Mouse (Mus musculus): Measurements from ENCODE around the gene Tecpr2. TPM values are rescaled to one million over a fixed set of nuclear protein-coding genes. Genes with fewer than 3 reads are reported as not detected.

The Tecpr2 gene
- polyA plus RNA-seq, 1 experiment from 2014 or later = 1.8 TPM

DNA sequence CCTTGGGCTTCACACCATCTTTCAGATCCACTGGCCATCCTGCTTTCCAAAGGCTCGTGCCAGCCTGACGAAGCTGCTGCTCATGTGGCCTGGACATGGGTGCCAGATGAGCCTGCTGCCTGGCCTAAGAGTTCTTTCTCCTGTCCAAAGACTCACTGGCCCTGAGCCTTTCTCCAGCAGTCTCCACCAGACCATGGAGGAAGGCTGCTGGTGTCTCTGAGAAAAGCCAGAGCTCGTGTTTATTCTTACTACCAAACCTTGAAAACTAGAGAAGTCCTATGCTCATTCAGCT, 59.8 kb downstream of the Tecpr2 start:
- H3K27me3 ChIP-seq (ENCODE audit: insufficient read depth, low read length) = no peaks in the 10 kb centered on the region
- WGBS = 92% methylated on average over 3 of the region's 3 CpGs
- H3K36me3 ChIP-seq (ENCODE audit: insufficient read depth, low read length) = peaks cover 14% of the 10 kb centered on the region

DNA sequence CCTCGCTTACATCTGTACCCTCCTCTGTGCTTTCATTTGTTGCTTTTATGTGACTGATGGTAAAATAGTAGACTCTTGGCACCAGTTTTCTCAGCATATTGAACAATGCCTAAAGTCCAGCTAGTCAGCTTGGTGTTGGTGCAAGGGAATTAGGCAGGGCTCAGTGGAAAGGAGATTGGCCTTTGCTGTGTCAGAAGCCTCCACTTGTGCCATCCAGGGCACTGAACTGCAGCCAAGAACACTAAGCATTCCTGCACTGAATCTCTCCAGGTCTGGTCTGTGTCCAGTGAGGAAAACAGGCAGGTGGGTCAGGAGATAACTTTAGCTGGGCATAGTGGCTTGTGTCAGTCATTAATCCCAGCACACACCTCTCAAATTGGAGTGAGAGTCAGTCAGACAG, 60.3 kb downstream of the Tecpr2 start:
- no peak overlapping the region for H3K9ac ChIP-seq (ENCODE audit: low read depth, low read length)
- peaks cover 14% of the 10 kb centered on the region for H3K36me3 ChIP-seq (ENCODE audit: insufficient read depth, low read length)
- H3K9me3 ChIP-seq (replicated peaks; ENCODE audit: low read length) = no peaks in the 10 kb centered on the region
- DNase-seq (ENCODE audit: low spot score) (no peak), ATAC-seq (replicated peaks; ENCODE audit: low FRiP score, low read depth) (no peak)
- H3K4me2 ChIP-seq (ENCODE audit: low read length) = no peak overlapping the region
- H3K4me1 ChIP-seq (replicated peaks; ENCODE audit: insufficient read depth, low read length) = no peaks in the 10 kb centered on the region
- H3K27ac ChIP-seq = no peak overlapping the region
- no peak overlapping the region for H3K4me3 ChIP-seq (replicated peaks; ENCODE audit: low read depth, low read length)
- H3K27me3 ChIP-seq (ENCODE audit: insufficient read depth, low read length) = no peaks in the 10 kb centered on the region
- 100% methylated on average over 1 of the region's 1 CpGs for WGBS
- no peak for TF ChIP-seq CTCF (IDR thresholded peaks at IDR 0.05; ENCODE audit: low read depth)

More for the DNA sequence above, 59.8 kb downstream of the Tecpr2 start:
- H3K27ac ChIP-seq = no peak overlapping the region
- TF ChIP-seq CTCF (IDR thresholded peaks at IDR 0.05; ENCODE audit: low read depth) = no peak
- no peak overlapping the region for H3K9ac ChIP-seq (ENCODE audit: low read depth, low read length)
- H3K4me1 ChIP-seq (replicated peaks; ENCODE audit: insufficient read depth, low read length) = no peaks in the 10 kb centered on the region
- ATAC-seq (replicated peaks; ENCODE audit: low FRiP score, low read depth) = no peak
- H3K9me3 ChIP-seq (replicated peaks; ENCODE audit: low read length) = no peaks in the 10 kb centered on the region
- H3K4me3 ChIP-seq (replicated peaks; ENCODE audit: low read depth, low read length) = no peak overlapping the region
- no peak overlapping the region for H3K4me2 ChIP-seq (ENCODE audit: low read length)
- DNase-seq (ENCODE audit: low spot score) = no peak

- H3K9me3 ChIP-seq (replicated peaks; ENCODE audit: low read length) = no peaks in the 10 kb centered on the region
- no peaks in the 10 kb centered on the region for H3K27me3 ChIP-seq (ENCODE audit: insufficient read depth, low read length)
- H3K36me3 ChIP-seq (ENCODE audit: insufficient read depth, low read length) = peaks cover 11% of the 10 kb centered on the region; the same call in 1 of the 2 replicates
- no peaks in the 10 kb centered on the region for H3K4me1 ChIP-seq (replicated peaks; ENCODE audit: insufficient read depth, low read length)
- H3K4me3 ChIP-seq (replicated peaks; ENCODE audit: low read depth, low read length) = no peak overlapping the region
- no peak for TF ChIP-seq CTCF (IDR thresholded peaks at IDR 0.05; ENCODE audit: low read depth)
- H3K27ac ChIP-seq = no peak overlapping the region
- 34% methylated on average over 4 of the region's 4 CpGs for WGBS
- ATAC-seq (replicated peaks; ENCODE audit: low FRiP score, low read depth) (no peak), DNase-seq (ENCODE audit: low spot score) (no peak)
- H3K4me2 ChIP-seq (ENCODE audit: low read length) = no peak overlapping the region
- no peak overlapping the region for H3K9ac ChIP-seq (ENCODE audit: low read depth, low read length)
Measured at GRCm38 (mm10) chr12:110950151-110950550, 61.1 kb downstream of the Tecpr2 start.

GRCm38 (mm10) chr12:110951236-110951635, 62.2 kb downstream of the Tecpr2 start:
- Histone ChIP-seq H3K4me3 (replicated peaks; ENCODE audit: low read depth, low read length) (no peak overlapping the region), H3K9me3 (replicated peaks; ENCODE audit: low read length) (no peaks in the 10 kb centered on the region), H3K27ac (no peak overlapping the region), H3K27me3 (ENCODE audit: insufficient read depth, low read length) (no peaks in the 10 kb centered on the region), H3K4me1 (replicated peaks; ENCODE audit: insufficient read depth, low read length) (no peaks in the 10 kb centered on the region), H3K4me2 (ENCODE audit: low read length) (no peak overlapping the region), H3K9ac (ENCODE audit: low read depth, low read length) (no peak overlapping the region), H3K36me3 (ENCODE audit: insufficient read depth, low read length) (peaks cover 10% of the 10 kb centered on the region; the same call in 1 of the 2 replicates)
- ATAC-seq (replicated peaks; ENCODE audit: low FRiP score, low read depth) (no peak), DNase-seq (ENCODE audit: low spot score) (no peak)
- TF ChIP-seq CTCF (IDR thresholded peaks at IDR 0.05; ENCODE audit: low read depth) = no peak
- 83% methylated on average over 7 of the region's 7 CpGs for WGBS

DNA sequence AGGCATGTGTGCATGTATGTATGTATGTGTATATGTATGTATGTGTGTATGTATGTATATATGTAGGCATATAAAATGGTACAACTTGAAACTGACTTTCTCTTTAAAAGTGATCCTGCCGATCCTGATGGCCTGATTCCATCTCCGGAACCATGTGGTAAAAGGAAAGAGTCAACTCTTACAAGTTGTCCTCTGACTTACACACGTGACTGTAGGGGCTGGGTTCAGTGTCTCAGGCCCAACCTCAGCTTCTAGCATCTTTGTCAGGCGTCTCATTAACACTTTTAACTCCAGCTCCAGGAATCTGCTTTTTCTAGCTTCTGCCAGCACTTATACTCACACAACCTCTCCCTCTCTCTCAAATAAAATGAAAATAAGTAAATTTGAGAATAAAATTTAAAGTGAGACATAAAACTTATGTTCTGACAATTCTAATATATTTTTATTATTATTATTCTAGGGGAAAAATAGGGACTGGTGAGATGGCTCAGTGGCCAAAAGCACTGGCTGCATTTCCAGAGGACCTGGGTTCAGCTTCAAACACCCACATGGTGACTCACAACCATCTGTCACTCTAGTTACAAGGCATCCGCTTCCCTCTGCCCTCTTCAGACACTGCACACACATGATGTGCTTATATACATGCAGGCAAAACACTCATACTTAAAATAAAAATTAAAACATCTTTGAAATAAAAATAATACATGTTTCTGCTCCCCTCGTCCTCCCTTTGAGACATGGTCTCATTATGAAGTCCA, 63.7 kb downstream of the Tecpr2 start:
- no peak for DNase-seq (ENCODE audit: low spot score)
- H3K27ac ChIP-seq = no peak overlapping the region
- H3K4me2 ChIP-seq (ENCODE audit: low read length) = no peak overlapping the region
- H3K9ac ChIP-seq (ENCODE audit: low read depth, low read length) = no peak overlapping the region
- H3K9me3 ChIP-seq (replicated peaks; ENCODE audit: low read length) = no peaks in the 10 kb centered on the region
- H3K4me1 ChIP-seq (replicated peaks; ENCODE audit: insufficient read depth, low read length) = no peaks in the 10 kb centered on the region
- no peak for ATAC-seq (replicated peaks; ENCODE audit: low FRiP score, low read depth)
- H3K27me3 ChIP-seq (ENCODE audit: insufficient read depth, low read length) = no peaks in the 10 kb centered on the region
- WGBS = 82% methylated on average over 6 of the region's 6 CpGs
- no peak for TF ChIP-seq CTCF (IDR thresholded peaks at IDR 0.05; ENCODE audit: low read depth)
- peaks cover 2% of the 10 kb centered on the region; the same call in 1 of the 2 replicates for H3K36me3 ChIP-seq (ENCODE audit: insufficient read depth, low read length)
- no peak overlapping the region for H3K4me3 ChIP-seq (replicated peaks; ENCODE audit: low read depth, low read length)

GRCm38 (mm10) chr12:110953443-110953842, 64.4 kb downstream of the Tecpr2 start:
- no peak for TF ChIP-seq CTCF (IDR thresholded peaks at IDR 0.05; ENCODE audit: low read depth)
- 84% methylated on average over 3 of the region's 3 CpGs for WGBS
- no peak for ATAC-seq (replicated peaks; ENCODE audit: low FRiP score, low read depth)
- Histone ChIP-seq H3K27me3 (ENCODE audit: insufficient read depth, low read length) (no peaks in the 10 kb centered on the region), H3K36me3 (ENCODE audit: insufficient read depth, low read length) (no peaks in the 10 kb centered on the region), H3K4me1 (replicated peaks; ENCODE audit: insufficient read depth, low read length) (no peaks in the 10 kb centered on the region), H3K4me3 (replicated peaks; ENCODE audit: low read depth, low read length) (no peak overlapping the region), H3K4me2 (ENCODE audit: low read length) (no peak overlapping the region), H3K9me3 (replicated peaks; ENCODE audit: low read length) (no peaks in the 10 kb centered on the region), H3K27ac (no peak overlapping the region), H3K9ac (ENCODE audit: low read depth, low read length) (no peak overlapping the region)
- DNase-seq (ENCODE audit: low spot score) = no peak

GRCm38 (mm10) chr12:110953900-110954299, 64.8 kb downstream of the Tecpr2 start:
- Histone ChIP-seq H3K4me2 (ENCODE audit: low read length) (no peak overlapping the region), H3K4me1 (replicated peaks; ENCODE audit: insufficient read depth, low read length) (no peaks in the 10 kb centered on the region), H3K9me3 (replicated peaks; ENCODE audit: low read length) (no peaks in the 10 kb centered on the region), H3K27me3 (ENCODE audit: insufficient read depth, low read length) (no peaks in the 10 kb centered on the region), H3K4me3 (replicated peaks; ENCODE audit: low read depth, low read length) (no peak overlapping the region), H3K9ac (ENCODE audit: low read depth, low read length) (no peak overlapping the region), H3K27ac (no peak overlapping the region), H3K36me3 (ENCODE audit: insufficient read depth, low read length) (no peaks in the 10 kb centered on the region)
- DNase-seq (ENCODE audit: low spot score) (no peak), ATAC-seq (replicated peaks; ENCODE audit: low FRiP score, low read depth) (no peak)
- TF ChIP-seq CTCF (IDR thresholded peaks at IDR 0.05; ENCODE audit: low read depth) = no peak
- 90% methylated on average over 2 of the region's 2 CpGs for WGBS
